26 mouse cellular contexts compared by ENCODE assay signal in genomic region chr1:185030565-185030964, GRCm38 (mm10). TPM values are rescaled to one million over a fixed set of nuclear protein-coding genes. Genes with fewer than 3 reads are reported as not detected.
"Had no signal": no experiment of that assay in that cellular context is flagged by ENCODE, and none has a peak within 500 bp of the region (broad histone marks: within the 10 kb centered on the region; RNA-seq: fewer than 3 reads in every experiment).

No protein-coding gene starts in this region.

- H3K4me3 ChIP-seq: gastrocnemius, adult 2 months; heart, adult 2 months; hindbrain, embryonic 12.5 days; intestine, embryonic 15.5 days; layer of hippocampus, adult 2 months; left cerebral cortex, adult 2 months; limb, embryonic 10.5 days; limb, embryonic 12.5 days; liver, embryonic 13.5 days; liver, embryonic 15.5 days had no signal

- H3K9ac ChIP-seq: heart, embryonic 15.5 days; hindbrain, embryonic 12.5 days; hindbrain, embryonic 14.5 days; intestine, embryonic 15.5 days; limb, embryonic 12.5 days; liver, embryonic 13.5 days; liver, embryonic 15.5 days had no signal

- ATAC-seq: hindbrain, embryonic 16.5 days; inflammation-experienced regulatory T-cells, adult 6 months; intestine, embryonic 15.5 days; intestine, postnatal 0 days had no signal

- H3K27me3 ChIP-seq: heart, embryonic 15.5 days; hindbrain, embryonic 12.5 days; limb, embryonic 12.5 days; liver, embryonic 13.5 days; liver, embryonic 15.5 days had no signal

- H3K9me3 ChIP-seq: heart, embryonic 15.5 days; hindbrain, embryonic 10.5 days; hindbrain, embryonic 12.5 days; intestine, embryonic 15.5 days; limb, embryonic 10.5 days; limb, embryonic 12.5 days; liver, embryonic 13.5 days; liver, embryonic 15.5 days had no signal

- H3K4me2 ChIP-seq: liver, embryonic 11.5 days; liver, embryonic 13.5 days; liver, embryonic 15.5 days had no signal

- H3K36me3 ChIP-seq: heart, embryonic 15.5 days; hindbrain, embryonic 10.5 days; hindbrain, embryonic 12.5 days; intestine, embryonic 15.5 days; limb, embryonic 10.5 days; limb, embryonic 12.5 days; liver, embryonic 13.5 days; liver, embryonic 15.5 days had no signal

- DNase-seq: gastrocnemius, adult 2 months; gastrocnemius, postnatal 10 days; gastrocnemius, postnatal 25 days; heart, adult 2 months; heart, postnatal 4 days; kidney, adult 18-20 months; kidney, adult 8-10 months; kidney, postnatal 14 days; kidney, postnatal 36 days; liver; liver, embryonic 13.5 days had no signal

- H3K27ac ChIP-seq: gastrocnemius, adult 2 months; heart, adult 2 months; heart, embryonic 15.5 days; hindbrain, embryonic 10.5 days; hindbrain, embryonic 12.5 days; hindbrain, embryonic 14.5 days; intestine, embryonic 15.5 days; layer of hippocampus, adult 2 months; left cerebral cortex, adult 2 months; limb, embryonic 10.5 days; limb, embryonic 12.5 days; liver, embryonic 13.5 days; liver, embryonic 15.5 days had no signal

- H3K4me1 ChIP-seq: heart, embryonic 15.5 days; hindbrain, embryonic 12.5 days; intestine, embryonic 15.5 days; limb, embryonic 10.5 days; limb, embryonic 12.5 days; liver, embryonic 13.5 days; liver, embryonic 15.5 days had no signal

RNA-seq across cellular contexts. Expression of gene Mark1, which starts 31.2 kb away (rescaled TPM):
- total RNA-seq: granulocyte monocyte progenitor cell, adult 5-6 weeks had no signal
- polyA plus RNA-seq: inflammation-experienced regulatory T-cells, adult 6 months had no signal
